Mouse (Mus musculus) midbrain, embryonic 14.5 days (tissue): ENCODE measurements at regions not wholly inside any gene's neighbourhood (a gene's known extent, or its start where the extent isn't known, plus 50 kb on each side); places are given as distances from the start of the nearest gene placed in this dataset.

Experiments
- ATAC-seq: fragments of 200-750 bp; cut with Nextera tagmentation; 2 replicates; pipeline ENCODE4 v1.8.0; 2017; ENCODE audit warnings: moderate number of reproducible peaks, moderate library complexity; ENCODE audit not compliant: low FRiP score, low TSS enrichment
- DNase-seq: peaks from one replicate; pipeline ENCODE4 v3.0.0-alpha.2; 2015
- H3K27ac ChIP-seq: fragments of 300-500 bp; sonication (generic); replicated peaks from 2 replicates; pipeline ENCODE4 v1.5.1; 2014; ENCODE audit warnings: mild to moderate bottlenecking, low read depth, low read length, moderate library complexity
- H3K27me3 ChIP-seq: fragments of 300-500 bp; sonication (generic); 2 replicates; pipeline ENCODE4 v1.6.1; 2014; ENCODE audit warnings: low read length, control low read depth, mixed read lengths; ENCODE audit not compliant: control insufficient read depth, insufficient read depth
- H3K36me3 ChIP-seq: fragments of 300-500 bp; sonication (generic); 2 replicates; pipeline ENCODE4 v1.6.1; 2014; ENCODE audit warnings: low read length, control low read depth; ENCODE audit not compliant: control insufficient read depth, insufficient read depth
- H3K4me1 ChIP-seq: fragments of 300-500 bp; sonication (generic); 2 replicates; pipeline ENCODE4 v1.6.1; 2014; ENCODE audit warnings: mild to moderate bottlenecking, antibody characterized with exemption, low read length, control low read depth; ENCODE audit not compliant: control insufficient read depth, insufficient read depth
- H3K4me2 ChIP-seq: fragments of 300-500 bp; sonication (generic); 2 replicates; pipeline ENCODE4 v1.6.1; 2014; ENCODE audit warnings: mild to moderate bottlenecking, low read length, moderate library complexity
- H3K4me3 ChIP-seq: fragments of 300-500 bp; sonication (generic); replicated peaks from 2 replicates; pipeline ENCODE4 v1.5.1; 2014; ENCODE audit warnings: low read depth, low read length
- H3K9ac ChIP-seq: fragments of 300-500 bp; sonication (generic); replicated peaks from 2 replicates; pipeline ENCODE4 v1.6.1; 2014; ENCODE audit warnings: mild to moderate bottlenecking, low read length, moderate library complexity
- H3K9me3 ChIP-seq: fragments of 300-500 bp; sonication (generic); 2 replicates; pipeline ENCODE4 v1.6.1; 2016; ENCODE audit warnings: low read length, control low read depth, mixed read lengths; ENCODE audit not compliant: control insufficient read depth
- WGBS: fragments of 180-500 bp; shearing (Covaris S2); extraction: QIAGEN DNeasy Blood & Tissue Kit; methylation state at CpG from one replicate; pipeline ENCODE4 v1.1.7; 2014; 5-methylcytosine and 5-hydroxymethylcytosine counted together

- H3K36me3 ChIP-seq: no peaks in the 10 kb centered on the region
- no peak overlapping the region for H3K9ac ChIP-seq
- DNase-seq (peak; percentile 33), ATAC-seq (peak; percentile 21; the same call in 1 of the 2 replicates)
- H3K4me3 ChIP-seq: no peak overlapping the region
- H3K4me2 ChIP-seq: no peak overlapping the region
- H3K4me1 ChIP-seq: peaks cover 56% of the 10 kb centered on the region
- H3K27me3 ChIP-seq: no peaks in the 10 kb centered on the region
- H3K9me3 ChIP-seq: no peaks in the 10 kb centered on the region
- 36% methylated on average over 7 of the region's 7 CpGs for WGBS
- peak overlapping the region; percentile 87 for H3K27ac ChIP-seq
Measured at GRCm38 (mm10) chr14:24763845-24764244, 276.9 kb downstream of the Rps24 start.

DNA sequence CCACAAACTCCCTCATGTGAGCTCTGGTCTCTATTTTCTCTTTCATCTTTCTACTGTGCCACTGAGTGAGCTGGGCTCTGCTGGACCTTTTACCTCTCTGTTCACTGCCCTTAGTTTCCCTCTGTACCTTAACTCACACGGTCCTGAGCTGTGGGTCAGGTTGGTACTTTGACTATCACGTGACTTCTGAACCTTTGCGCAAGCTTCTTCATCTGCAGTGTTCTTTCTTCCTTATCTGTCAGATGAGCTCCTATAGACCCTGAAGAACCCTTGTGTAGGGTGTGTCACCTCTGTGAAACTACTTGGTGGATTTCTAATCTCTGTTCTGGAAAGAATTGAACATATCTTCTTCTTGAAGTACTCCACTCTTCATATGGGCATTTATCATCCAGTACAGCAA lies 279.3 kb downstream of the Rps24 start:
- no peaks in the 10 kb centered on the region for H3K9me3 ChIP-seq
- H3K9ac ChIP-seq: no peak overlapping the region
- 88% methylated on average over 3 of the region's 3 CpGs for WGBS
- no peak overlapping the region; the same call in 1 of the 2 replicates for H3K27ac ChIP-seq
- ATAC-seq (no peak), DNase-seq (no peak)
- no peaks in the 10 kb centered on the region for H3K36me3 ChIP-seq
- no peaks in the 10 kb centered on the region for H3K27me3 ChIP-seq
- peaks cover 61% of the 10 kb centered on the region for H3K4me1 ChIP-seq
- H3K4me2 ChIP-seq: no peak overlapping the region
- H3K4me3 ChIP-seq: no peak overlapping the region

- no peaks in the 10 kb centered on the region for H3K27me3 ChIP-seq
- ATAC-seq: no peak
- peaks cover 56% of the 10 kb centered on the region for H3K4me1 ChIP-seq
- H3K27ac ChIP-seq: no peak overlapping the region
- no peak overlapping the region for H3K4me2 ChIP-seq
- no peak overlapping the region for H3K4me3 ChIP-seq
- no peak overlapping the region for H3K9ac ChIP-seq
- no peaks in the 10 kb centered on the region for H3K36me3 ChIP-seq
- no peaks in the 10 kb centered on the region for H3K9me3 ChIP-seq
- 98% methylated on average over 2 of the region's 2 CpGs for WGBS
- DNase-seq: no peak
Measured at GRCm38 (mm10) chr14:24766690-24767089, 279.8 kb downstream of the Rps24 start.

GRCm38 (mm10) chr14:24767316-24767715 lies 280.4 kb downstream of the Rps24 start:
- no peak for DNase-seq

GRCm38 (mm10) chr14:24767964-24768363 lies 281.0 kb downstream of the Rps24 start:
- Histone ChIP-seq H3K36me3 (no peaks in the 10 kb centered on the region), H3K4me2 (no peak overlapping the region), H3K9ac (no peak overlapping the region), H3K4me3 (no peak overlapping the region), H3K27me3 (no peaks in the 10 kb centered on the region), H3K9me3 (no peaks in the 10 kb centered on the region), H3K4me1 (peaks cover 46% of the 10 kb centered on the region), H3K27ac (no peak overlapping the region)
- DNase-seq (no peak), ATAC-seq (no peak)
- 85% methylated on average over 5 of the region's 5 CpGs for WGBS

More at GRCm38 (mm10) chr14:24767316-24767715, 280.4 kb downstream of the Rps24 start:
- Histone ChIP-seq H3K4me2 (no peak overlapping the region), H3K4me3 (no peak overlapping the region), H3K36me3 (no peaks in the 10 kb centered on the region), H3K27me3 (no peaks in the 10 kb centered on the region), H3K9ac (no peak overlapping the region), H3K4me1 (peaks cover 52% of the 10 kb centered on the region), H3K9me3 (no peaks in the 10 kb centered on the region), H3K27ac (no peak overlapping the region)
- WGBS: 79% methylated on average over 5 of the region's 5 CpGs
- no peak for ATAC-seq

DNA sequence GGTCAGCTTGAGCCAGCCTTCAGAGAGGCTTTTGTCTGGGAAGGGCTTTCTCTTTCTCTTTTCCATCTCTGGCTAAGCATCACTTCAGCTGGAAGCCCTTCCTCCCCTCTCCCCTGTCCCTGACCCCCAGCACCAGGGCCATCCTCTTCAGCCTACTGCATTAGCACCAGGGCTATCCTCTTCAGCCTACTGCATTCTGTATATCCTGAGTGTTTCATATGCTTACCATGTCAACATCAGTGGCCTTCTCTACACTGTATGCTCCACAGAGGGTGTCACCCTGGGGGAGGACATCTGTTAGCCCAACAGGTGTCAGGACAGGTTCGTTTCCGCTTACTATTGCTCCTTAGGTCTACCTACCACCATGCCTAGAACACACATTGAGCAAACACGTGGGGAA lies 282.5 kb downstream of the Rps24 start:
- DNase-seq: no peak

GRCm38 (mm10) chr14:24770015-24770977 lies 283.4 kb downstream of the Rps24 start:
- Histone ChIP-seq H3K27me3 (no peaks in the 10 kb centered on the region), H3K9me3 (no peaks in the 10 kb centered on the region), H3K4me2 (no peak overlapping the region), H3K36me3 (no peaks in the 10 kb centered on the region), H3K4me3 (no peak overlapping the region), H3K27ac (peak overlapping the region; percentile 47), H3K4me1 (peaks cover 26% of the 10 kb centered on the region), H3K9ac (no peak overlapping the region; the same call in 1 of the 2 replicates)
- 8% methylated on average over 11 of the region's 11 CpGs for WGBS
- DNase-seq (peak; percentile 61), ATAC-seq (peak; percentile 50; the same call in 1 of the 2 replicates)

More for the DNA sequence above, 282.5 kb downstream of the Rps24 start:
- no peaks in the 10 kb centered on the region for H3K9me3 ChIP-seq
- H3K27me3 ChIP-seq: no peaks in the 10 kb centered on the region
- peaks cover 34% of the 10 kb centered on the region for H3K4me1 ChIP-seq
- WGBS: 57% methylated on average over 3 of the region's 3 CpGs
- no peak overlapping the region; the same call in 1 of the 2 replicates for H3K9ac ChIP-seq
- ATAC-seq: no peak
- no peak overlapping the region for H3K4me3 ChIP-seq
- 0 out of 2 replicates have a peak overlapping the region, but pooled peaks have one; percentile 14 for H3K27ac ChIP-seq
- H3K36me3 ChIP-seq: no peaks in the 10 kb centered on the region
- H3K4me2 ChIP-seq: no peak overlapping the region

DNA sequence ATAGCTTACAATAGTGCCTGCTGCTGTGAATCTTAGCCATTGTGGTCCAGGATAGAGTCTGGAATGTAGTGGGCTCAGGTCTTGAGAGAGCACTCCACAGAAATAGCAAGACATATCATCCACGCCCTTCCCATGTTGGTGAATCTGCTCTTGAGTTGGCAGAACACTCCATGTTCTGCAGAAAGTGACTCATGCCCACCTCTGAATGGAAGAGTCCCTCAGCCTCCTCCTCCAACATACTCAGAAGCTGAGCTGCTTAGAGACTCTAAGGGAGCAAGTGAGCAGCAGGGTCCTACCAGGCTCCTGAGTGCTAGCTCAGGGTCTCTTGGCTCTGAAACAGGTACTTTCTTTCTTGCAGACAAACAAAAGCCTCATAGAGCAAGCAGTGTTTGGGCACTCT lies 284.7 kb downstream of the Rps24 start:
- no peak overlapping the region for H3K4me3 ChIP-seq
- H3K4me2 ChIP-seq: no peak overlapping the region
- ATAC-seq (no peak), DNase-seq (no peak)
- H3K27me3 ChIP-seq: no peaks in the 10 kb centered on the region
- no peaks in the 10 kb centered on the region for H3K36me3 ChIP-seq
- H3K4me1 ChIP-seq: peaks cover 17% of the 10 kb centered on the region
- H3K9ac ChIP-seq: no peak overlapping the region
- H3K27ac ChIP-seq: no peak overlapping the region
- no peaks in the 10 kb centered on the region for H3K9me3 ChIP-seq
- 97% methylated on average over 1 of the region's 1 CpGs for WGBS

GRCm38 (mm10) chr14:24772129-24772528 lies 285.2 kb downstream of the Rps24 start:
- WGBS: 79% methylated on average over 4 of the region's 4 CpGs
- no peak for ATAC-seq
- DNase-seq: no peak
- no peak overlapping the region for H3K27ac ChIP-seq
- H3K9me3 ChIP-seq: no peaks in the 10 kb centered on the region
- H3K4me2 ChIP-seq: no peak overlapping the region
- no peak overlapping the region for H3K9ac ChIP-seq
- no peaks in the 10 kb centered on the region for H3K27me3 ChIP-seq
- no peak overlapping the region for H3K4me3 ChIP-seq
- H3K36me3 ChIP-seq: no peaks in the 10 kb centered on the region
- H3K4me1 ChIP-seq: peaks cover 17% of the 10 kb centered on the region
